Mouse (Mus musculus) E14TG2a.4 (cell line): ENCODE data around the gene 4933402D24Rik.

Experiments used
- CTCF ChIP-seq: conservative IDR thresholded peaks from 2 replicates; pipeline ENCODE4 v1.5.1; 2014; ENCODE audit warnings: low read length
- NANOG ChIP-seq: IDR thresholded peaks from 2 replicates; pipeline ENCODE4 v1.6.1; 2014; ENCODE audit warnings: borderline replicate concordance, low read length, mixed read lengths

- TF ChIP-seq CTCF (no peak), NANOG (no peak)
Measured at GRCm38 (mm10) chr1:63720161-63720560, 48.9 kb downstream of the 4933402D24Rik start.
